ENCODE assay signal across 8 mouse cellular contexts in the genomic region with DNA sequence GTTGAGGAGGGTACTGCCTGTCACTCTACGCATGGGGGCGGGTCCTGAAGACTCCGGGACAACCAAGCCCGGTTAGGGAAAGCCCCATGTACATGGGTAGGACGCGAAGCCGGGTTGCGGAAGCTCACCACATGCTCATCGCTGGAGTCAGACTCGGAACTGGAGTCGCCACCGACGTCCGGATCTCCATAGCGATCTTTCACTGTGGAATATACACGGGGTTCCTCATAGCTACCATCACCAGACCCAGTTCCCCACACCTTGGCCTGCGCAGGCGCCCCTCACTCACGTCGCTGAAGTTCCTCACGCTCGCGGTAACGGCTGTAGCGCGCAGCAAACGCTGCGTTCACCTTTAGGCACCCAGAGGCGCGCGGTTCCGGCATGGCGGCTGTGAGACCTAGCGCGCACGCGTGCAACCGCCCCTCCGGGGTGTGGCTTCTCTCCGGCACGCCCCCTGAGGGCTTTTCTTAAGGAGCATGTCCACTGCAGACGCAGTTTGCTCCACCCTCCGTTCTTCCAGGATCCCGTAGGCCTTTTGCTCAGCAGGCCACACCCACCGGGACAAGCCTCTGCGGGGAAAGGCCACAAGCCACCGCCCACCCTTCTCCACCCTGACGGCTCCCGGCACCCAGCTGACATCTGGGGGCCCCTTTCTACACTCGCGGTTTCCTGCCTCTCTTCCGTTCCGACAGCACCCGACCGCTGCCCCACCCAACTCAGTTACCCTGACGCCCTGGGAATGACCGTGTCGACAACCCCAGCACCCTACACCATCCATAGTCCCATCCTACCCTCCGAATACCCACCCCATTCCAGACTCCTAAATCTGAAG. TPM values are rescaled to one million over a fixed set of nuclear protein-coding genes. Genes with fewer than 3 reads are reported as not detected.
DNase-seq lines count a peak whose midpoint lies in the region; ATAC-seq lines count a peak whose summit lies in the region.

A gene (minus strand): TSS at position 399 of the 832 bp plus-strand sequence.

- intact Hi-C loops in left cerebral cortex, postnatal 14 days (cut with DNase I): no loop called here

- peak within 1 kb of the TSS; percentile 71 for H3K4me3 ChIP-seq in intestine, embryonic 14.5 days (ENCODE audit: low read depth, low read length)

- H3K4me2 ChIP-seq in intestine, embryonic 14.5 days (ENCODE audit: low read length): peak within 1 kb of the TSS; percentile 72

- WGBS in intestine, embryonic 14.5 days: under 1% methylated on average over 59 of the region's 59 CpGs

- peaks cover 22% of the 10 kb centered on the region for H3K4me1 ChIP-seq in intestine, embryonic 14.5 days (replicated peaks; ENCODE audit: control insufficient read depth, insufficient read depth, low read length)

- H3K36me3 ChIP-seq in intestine, embryonic 14.5 days (ENCODE audit: control insufficient read depth, insufficient read depth, low read length): peaks cover 23% of the 10 kb centered on the region

- peak within 1 kb of the TSS; percentile 63 for H3K9ac ChIP-seq in intestine, embryonic 14.5 days (ENCODE audit: low read length)

- ATAC-seq in intestine, embryonic 14.5 days (replicated peaks; ENCODE audit: low FRiP score, low TSS enrichment, low read depth): peak; percentile 70

- DNase-seq in adrenal gland, adult 18-20 months (ENCODE audit: low spot score in 2 of 2): peak; percentile 94 to 97
- DNase-seq in embryo, embryonic 11 days: peak; percentile 99
- DNase-seq in gastrocnemius, postnatal 25 days: peak; percentile 98
- DNase-seq in intestine, embryonic 14.5 days (ENCODE audit: low spot score): peak; percentile 98
- peak; percentile 97 for DNase-seq in left cerebral cortex, postnatal 14 days (ENCODE audit: low spot score in 2 of 2)
- DNase-seq in mesoderm, embryonic 11.5 days (ENCODE audit: low read depth, low spot score): peak; percentile 98
- peak; percentile 95 to 97 for DNase-seq in right cerebral cortex, postnatal 36 days (ENCODE audit: low spot score in 2 of 2)
- peak; percentile 96 for DNase-seq in yolk sac, embryonic 10.5 days (ENCODE audit: low spot score)

- peak within 1 kb of the TSS; percentile 77 for H3K27ac ChIP-seq in intestine, embryonic 14.5 days (ENCODE audit: low read depth)

- no peaks in the 10 kb centered on the region for H3K9me3 ChIP-seq in intestine, embryonic 14.5 days (ENCODE audit: control insufficient read depth, low read length)

- H3K27me3 ChIP-seq in intestine, embryonic 14.5 days (replicated peaks; ENCODE audit: control insufficient read depth, insufficient read depth, low read length): no peaks in the 10 kb centered on the region

RNA-seq across cellular contexts. Expression of the gene that starts here (rescaled TPM):
- total RNA-seq in adrenal gland, adult 18-20 months (2021): 10 to 100 TPM; 31.1 to 34.9 TPM
- total RNA-seq in gastrocnemius, postnatal 25 days (2021): 1 to 10 TPM; 8.3 to 8.5 TPM
- polyA plus RNA-seq in intestine, embryonic 14.5 days (2014; fragmentation: Nextera tagmentation; extraction: Ambion mirVana): 12.8 TPM in 2 replicates
- 10 to 100 TPM; 31.9 to 32.3 TPM for total RNA-seq in left cerebral cortex, postnatal 14 days (2021)

Comparison
In these comparisons a context has a peak if more than half of its experiments do, and no peak if none do; other contexts are left out.
1. Peak in every context shown above with its lines: DNase-seq, ATAC-seq, H3K4me3 ChIP-seq and H3K27ac ChIP-seq.